Mouse (Mus musculus) MEL (cell line): ENCODE results near the gene Tatdn3. TPM values are rescaled to one million over a fixed set of nuclear protein-coding genes. Genes with fewer than 3 reads are reported as not detected.

Experiments
- DNase-seq: peaks from one replicate; pipeline ENCODE4 v3.0.0; 2011; ENCODE audit warnings: low read depth, low spot score
- H3K27ac ChIP-seq: 2 replicates; pipeline ENCODE4 v1.5.1; 2012; ENCODE audit warnings: low read depth, mild to moderate bottlenecking, control low read depth, low read length, moderate library complexity; ENCODE audit not compliant: control insufficient read depth
- H3K27me3 ChIP-seq, 2 experiments: fragments of 150-350 bp in 1 of 2; sonication (generic) in 1 of 2; 2 replicates each; pipeline ENCODE4 v1.6.1; 2012; ENCODE audit warnings: low read length in 2 of 2, mild to moderate bottlenecking in 2 of 2, improper control_type of control experiment in 1 of 2, moderate library complexity in 1 of 2; ENCODE audit not compliant: insufficient read depth in 2 of 2, control insufficient read depth in 1 of 2
- H3K36me3 ChIP-seq, 2 experiments: 2 replicates each; pipeline ENCODE4 v1.6.1; 2012 to 2014; ENCODE audit warnings: low read length in 2 of 2, improper control_type of control experiment in 1 of 2, inconsistent platforms in 1 of 2, mild to moderate bottlenecking in 1 of 2; ENCODE audit not compliant: insufficient read depth in 2 of 2, control insufficient read depth in 1 of 2
- H3K4me1 ChIP-seq, 2 experiments: fragments of 150-350 bp in 1 of 2; sonication (generic) in 1 of 2; 2 replicates each; pipeline ENCODE4 v1.6.1; 2012; ENCODE audit warnings: low read length in 2 of 2, improper control_type of control experiment in 1 of 2, mild to moderate bottlenecking in 1 of 2; ENCODE audit not compliant: insufficient read depth in 2 of 2, control insufficient read depth in 1 of 2
- H3K4me3 ChIP-seq, 2 experiments: fragments of 150-350 bp in 1 of 2; sonication (generic) in 1 of 2; 2 replicates each; pipeline ENCODE4 v1.5.1; 2012; ENCODE audit warnings: low read depth in 2 of 2, low read length in 2 of 2, mild to moderate bottlenecking in 2 of 2, moderate library complexity in 2 of 2, control low read depth in 1 of 2, improper control_type of control experiment in 1 of 2; ENCODE audit not compliant: control insufficient read depth in 1 of 2, insufficient read depth in 1 of 2
- H3K79me2 ChIP-seq: 2 replicates; pipeline ENCODE4 v1.6.1; 2012; ENCODE audit warnings: mild to moderate bottlenecking, low read length, moderate library complexity; ENCODE audit not compliant: control insufficient read depth, poor library complexity, insufficient read depth
- H3K9ac ChIP-seq: 2 replicates; pipeline ENCODE4 v1.6.1; 2012; ENCODE audit warnings: low read depth, mild to moderate bottlenecking, control low read depth, low read length, moderate library complexity; ENCODE audit not compliant: control insufficient read depth, poor library complexity, severe bottlenecking
- H3K9me3 ChIP-seq: fragments of 150-350 bp; sonication (generic); replicated peaks from 2 replicates; pipeline ENCODE4 v1.6.1; 2012; ENCODE audit warnings: mild to moderate bottlenecking, low read length, improper control_type of control experiment, moderate library complexity; ENCODE audit not compliant: insufficient read depth
- CTCF ChIP-seq, 3 experiments: IDR thresholded peaks in 2 of 3; conservative IDR thresholded peaks in 1 of 3; 2 replicates each; pipeline ENCODE4 v1.5.1; 2011 to 2012; ENCODE audit warnings: low read length in 3 of 3, low read depth in 2 of 3, mild to moderate bottlenecking in 2 of 3, improper control_type of control experiment in 1 of 3, inconsistent platforms in 1 of 3, mixed read lengths in 1 of 3, moderate library complexity in 1 of 3; ENCODE audit not compliant: control insufficient read depth in 1 of 3, insufficient read depth in 1 of 3, poor library complexity in 1 of 3, severe bottlenecking in 1 of 3
- E2F4 ChIP-seq: IDR thresholded peaks from 2 replicates; pipeline ENCODE4 v1.6.1; 2011; ENCODE audit warnings: low read depth, low read length, improper control_type of control experiment, borderline replicate concordance
- EP300 ChIP-seq, 2 experiments: IDR thresholded peaks; 2 replicates each; pipeline ENCODE4 v1.6.1; 2011; ENCODE audit warnings: improper control_type of control experiment in 2 of 2, low read length in 2 of 2, low read depth in 1 of 2, mild to moderate bottlenecking in 1 of 2
- ETS1 ChIP-seq: IDR thresholded peaks from 2 replicates; pipeline ENCODE4 v1.6.1; 2012; ENCODE audit warnings: low read depth, mild to moderate bottlenecking, inconsistent platforms, low read length, improper control_type of control experiment, moderate library complexity
- GABPA ChIP-seq: IDR thresholded peaks from 2 replicates; pipeline ENCODE4 v1.6.1; 2012; ENCODE audit warnings: low read depth, mild to moderate bottlenecking, inconsistent platforms, low read length, improper control_type of control experiment, moderate library complexity
- JUND ChIP-seq: IDR thresholded peaks from 2 replicates; pipeline ENCODE4 v1.6.1; 2011; ENCODE audit warnings: low read depth, mild to moderate bottlenecking, improper control_type of control experiment, low read length
- KAT2A ChIP-seq: conservative IDR thresholded peaks from 2 replicates; pipeline ENCODE4 v1.6.1; 2012; ENCODE audit warnings: low read depth, low read length, improper control_type of control experiment, inconsistent platforms
- MAZ ChIP-seq: IDR thresholded peaks from 2 replicates; pipeline ENCODE4 v1.6.1; 2012; ENCODE audit warnings: low read depth, mild to moderate bottlenecking, inconsistent platforms, low read length, improper control_type of control experiment
- MEF2A ChIP-seq: IDR thresholded peaks from 2 replicates; pipeline ENCODE4 v1.6.1; 2014; ENCODE audit warnings: low read depth, mild to moderate bottlenecking, inconsistent platforms, low read length, improper control_type of control experiment; ENCODE audit not compliant: poor library complexity, insufficient replicate concordance, severe bottlenecking; ENCODE audit errors: extremely low read depth
- MXI1 ChIP-seq: IDR thresholded peaks from 2 replicates; pipeline ENCODE4 v1.6.1; 2011; ENCODE audit warnings: mild to moderate bottlenecking, low read depth, low read length, improper control_type of control experiment
- NELFE ChIP-seq: IDR thresholded peaks from 2 replicates; pipeline ENCODE4 v1.6.1; 2011; ENCODE audit warnings: low read depth, low read length, improper control_type of control experiment
- POLR2AphosphoS2 ChIP-seq: IDR thresholded peaks from 2 replicates; pipeline ENCODE4 v1.6.1; 2011; ENCODE audit warnings: low read length, improper control_type of control experiment
- RAD21 ChIP-seq: IDR thresholded peaks from 2 replicates; pipeline ENCODE4 v1.6.1; 2011; ENCODE audit warnings: mild to moderate bottlenecking, low read depth, low read length, improper control_type of control experiment
- RCOR1 ChIP-seq: IDR thresholded peaks from 2 replicates; pipeline ENCODE4 v1.6.1; 2012; ENCODE audit warnings: low read depth, mild to moderate bottlenecking, inconsistent platforms, low read length, improper control_type of control experiment
- SIN3A ChIP-seq: IDR thresholded peaks from 2 replicates; pipeline ENCODE4 v1.6.1; 2012; ENCODE audit warnings: low read length, improper control_type of control experiment, inconsistent platforms
- TAL1 ChIP-seq: IDR thresholded peaks from 2 replicates; pipeline ENCODE4 v1.6.1; 2012; ENCODE audit warnings: mild to moderate bottlenecking, inconsistent platforms, low read length, moderate library complexity, mixed read lengths
- TBP ChIP-seq: IDR thresholded peaks from 2 replicates; pipeline ENCODE4 v1.8.0; 2011; ENCODE audit warnings: low read depth, low read length, improper control_type of control experiment
- UBTF ChIP-seq: IDR thresholded peaks from 2 replicates; pipeline ENCODE4 v1.6.1; 2012; ENCODE audit warnings: low read depth, mild to moderate bottlenecking, inconsistent platforms, low read length, improper control_type of control experiment, moderate library complexity, borderline replicate concordance; ENCODE audit not compliant: insufficient read depth
- USF1 ChIP-seq: IDR thresholded peaks from 2 replicates; pipeline ENCODE4 v1.6.1; 2014; ENCODE audit warnings: low read depth, mild to moderate bottlenecking, inconsistent platforms, low read length, improper control_type of control experiment, moderate library complexity
- ZC3H11A ChIP-seq: IDR thresholded peaks from 2 replicates; pipeline ENCODE4 v1.6.1; 2012; ENCODE audit warnings: low read depth, mild to moderate bottlenecking, inconsistent platforms, low read length, improper control_type of control experiment
- ZKSCAN1 ChIP-seq: IDR thresholded peaks from 2 replicates; pipeline ENCODE4 v1.6.1; 2012; ENCODE audit warnings: low read depth, mild to moderate bottlenecking, inconsistent platforms, low read length, improper control_type of control experiment, moderate library complexity
- polyA plus RNA-seq, 2 experiments: library from polyadenylated mRNA; stranded (reverse) in 1 of 2; unstranded in 1 of 2; fragments of >175 nt in 1 of 2; fragments of >200 nt in 1 of 2; gene quantifications; 2 replicates each; pipeline versions ENCODE4 v1.2.1 to v1.2.4; 2012; ENCODE audit warnings: low replicate concordance in 2 of 2, low read depth in 1 of 2; ENCODE audit not compliant: insufficient read length in 2 of 2, insufficient read depth in 1 of 2, missing spikeins in 1 of 2
- total RNA-seq: library from RNA; depleted of rRNA; stranded (reverse); fragments of 300-350 nt; gene quantifications from 2 replicates; pipeline ENCODE4 v1.2.3, GENCODE M21; 2012

Tatdn3 gene
- total and polyA plus RNA-seq, 3 experiments, result 14.5 to 19.0 TPM; not detected in 1

- peaks cover 4 to 5% of the 10 kb centered on the region in 2 experiments; a peak in 2 of 4 replicates for H3K4me1 ChIP-seq
- no peak overlapping the region for H3K4me3 ChIP-seq
- H3K9me3 ChIP-seq, result no peaks in the 10 kb centered on the region
- DNase-seq, result peak; percentile 43
- H3K9ac ChIP-seq, result no peak overlapping the region
- TF ChIP-seq SIN3A (no peak), JUND (no peak), KAT2A (no peak), CTCF (IDR thresholded peaks at IDR 0.05 in 2 of 3, conservative IDR thresholded peaks at IDR 0.05 in 1 of 3; ENCODE audit: control insufficient read depth in 1 of 3, insufficient read depth in 1 of 3, low read depth in 2 of 3, low read length in 3 of 3, poor library complexity in 1 of 3, severe bottlenecking in 1 of 3) (no peak), ZC3H11A (no peak), MXI1 (no peak)
- H3K27me3 ChIP-seq, result no peaks in the 10 kb centered on the region
- no peak overlapping the region for H3K27ac ChIP-seq
- H3K36me3 ChIP-seq, result peaks cover 4 to 41% of the 10 kb centered on the region in 2 experiments; a peak in 3 of 4 replicates
- no peaks in the 10 kb centered on the region; the same call in 1 of the 2 replicates for H3K79me2 ChIP-seq
Measured at GRCm38 (mm10) chr1:191073001-191073400, 10.3 kb upstream of the Tatdn3 start.

GRCm38 (mm10) chr1:191072329-191072913 lies 9.7 kb upstream of the Tatdn3 start:
- TF ChIP-seq EP300 (IDR thresholded peaks at IDR 0.05; ENCODE audit: low read depth in 1 of 2, low read length in 2 of 2) (no peak), ETS1 (no peak), RAD21 (no peak), MXI1 (no peak), MEF2A (no peak), UBTF (no peak), POLR2AphosphoS2 (no peak), TBP (no peak), USF1 (no peak), CTCF (IDR thresholded peaks at IDR 0.05 in 2 of 3, conservative IDR thresholded peaks at IDR 0.05 in 1 of 3; ENCODE audit: control insufficient read depth in 1 of 3, insufficient read depth in 1 of 3, low read depth in 2 of 3, low read length in 3 of 3, poor library complexity in 1 of 3, severe bottlenecking in 1 of 3) (no peak), ZKSCAN1 (no peak), GABPA (no peak), TAL1 (no peak), KAT2A (no peak), NELFE (no peak), MAZ (no peak), RCOR1 (no peak), E2F4 (no peak)
- no peak overlapping the region for H3K27ac ChIP-seq
- no peak overlapping the region for H3K4me3 ChIP-seq
- no peaks in the 10 kb centered on the region; the same call in 1 of the 2 replicates for H3K79me2 ChIP-seq
- no peaks in the 10 kb centered on the region for H3K9me3 ChIP-seq
- DNase-seq, result no peak
- peaks cover 4 to 37% of the 10 kb centered on the region in 2 experiments; a peak in 3 of 4 replicates for H3K36me3 ChIP-seq
- H3K9ac ChIP-seq, result no peak overlapping the region
- no peaks in the 10 kb centered on the region for H3K27me3 ChIP-seq
- peaks cover 4 to 5% of the 10 kb centered on the region in 2 experiments; a peak in 2 of 4 replicates for H3K4me1 ChIP-seq
